ENCODE assay signal across 7 mouse cellular contexts in genomic region chr3:87174096-87174768, GRCm38 (mm10). TPM values are rescaled to one million over a fixed set of nuclear protein-coding genes. Genes with fewer than 3 reads are reported as not detected.
A peak's percentile ranks its signal among the peaks of the same experiment; 100 is the strongest.
DNase-seq lines count a peak whose midpoint lies in the region; ATAC-seq and TF ChIP-seq lines count a peak whose summit lies in the region.

TSS of gene Kirrel (minus strand) at chr3:87174747.

- H3K27me3 ChIP-seq in limb, embryonic 12.5 days, result no peaks in the 10 kb centered on the region
- H3K27me3 ChIP-seq in midbrain, embryonic 13.5 days, result 0 out of 2 replicates have a peak, but pooled peaks cover 4% of the 10 kb centered on the region
- no peaks in the 10 kb centered on the region for H3K27me3 ChIP-seq in testis, adult 2 months (ENCODE audit: control insufficient read depth, insufficient read depth, low read length)

- no peak for TF ChIP-seq CTCF in testis, adult 2 months (IDR thresholded peaks at IDR 0.05; ENCODE audit: control insufficient read depth, insufficient read depth, insufficient replicate concordance, low read depth, low read length)

- peak within 1 kb of the TSS; percentile 94 for H3K4me2 ChIP-seq in limb, embryonic 12.5 days
- peak within 1 kb of the TSS; percentile 76 for H3K4me2 ChIP-seq in midbrain, embryonic 13.5 days (replicated peaks)

- no peaks in the 10 kb centered on the region for H3K9me3 ChIP-seq in limb, embryonic 12.5 days
- H3K9me3 ChIP-seq in midbrain, embryonic 13.5 days, result no peaks in the 10 kb centered on the region

- peak; percentile 31 to 44; a peak in 3 of 4 replicates for ATAC-seq in hematopoietic stem cell, adult 5-6 weeks (replicated peaks in 1 of 2; ENCODE audit: insufficient read depth in 1 of 2, low FRiP score in 2 of 2, low TSS enrichment in 1 of 2, low read depth in 1 of 2, poor library complexity in 2 of 2, severe bottlenecking in 2 of 2)
- ATAC-seq in limb, embryonic 12.5 days (ENCODE audit: insufficient number of reproducible peaks, insufficient read depth, low FRiP score, low TSS enrichment, low read depth), result peak; percentile 84
- peak; percentile 88 for ATAC-seq in midbrain, embryonic 13.5 days

- H3K4me1 ChIP-seq in limb, embryonic 12.5 days (replicated peaks), result peaks cover 47% of the 10 kb centered on the region
- peaks cover 55% of the 10 kb centered on the region for H3K4me1 ChIP-seq in midbrain, embryonic 13.5 days (replicated peaks)
- peaks cover 24% of the 10 kb centered on the region for H3K4me1 ChIP-seq in testis, adult 2 months (ENCODE audit: control insufficient read depth, insufficient read depth, low read length)

- peak within 1 kb of the TSS; percentile 93 for H3K27ac ChIP-seq in limb, embryonic 12.5 days
- peak within 1 kb of the TSS; percentile 85 for H3K27ac ChIP-seq in midbrain, embryonic 13.5 days
- H3K27ac ChIP-seq in testis, adult 2 months (ENCODE audit: control insufficient read depth, insufficient read depth, low read depth, low read length), result no peak within 1 kb of the TSS

- peaks cover 5% of the 10 kb centered on the region; the same call in 1 of the 2 replicates for H3K36me3 ChIP-seq in limb, embryonic 12.5 days
- no peaks in the 10 kb centered on the region for H3K36me3 ChIP-seq in midbrain, embryonic 13.5 days
- H3K36me3 ChIP-seq in testis, adult 2 months (ENCODE audit: control insufficient read depth, insufficient read depth, low read length), result no peaks in the 10 kb centered on the region

- WGBS in limb, embryonic 12.5 days, result 0% methylated on average over 45 of the region's 45 CpGs
- 0% methylated on average over 45 of the region's 45 CpGs for WGBS in midbrain, embryonic 13.5 days

- H3K9ac ChIP-seq in limb, embryonic 12.5 days (replicated peaks), result peak within 1 kb of the TSS; percentile 90
- peak within 1 kb of the TSS; percentile 75 for H3K9ac ChIP-seq in midbrain, embryonic 13.5 days (replicated peaks)

- H3K4me3 ChIP-seq in limb, embryonic 12.5 days (replicated peaks), result peak within 1 kb of the TSS; percentile 63
- peak within 1 kb of the TSS; percentile 64 for H3K4me3 ChIP-seq in midbrain, embryonic 13.5 days (replicated peaks)
- H3K4me3 ChIP-seq in testis, adult 2 months (ENCODE audit: control insufficient read depth, low read depth, low read length), result peak within 1 kb of the TSS; percentile 67

- no peak for TF ChIP-seq POLR2A in testis, adult 2 months (IDR thresholded peaks at IDR 0.05; ENCODE audit: control insufficient read depth, low read depth, low read length)

- DNase-seq in R1 (ENCODE audit: low read depth, low spot score), result peak; percentile 95
- DNase-seq in brain, adult 2 months (ENCODE audit: low read depth, low spot score), result peak; percentile 74
- DNase-seq in forelimb bud, embryonic 11.5 days (ENCODE audit: low read depth, low spot score), result peak; percentile 82

RNA-seq across cellular contexts. Expression of gene Kirrel, which starts in this region (rescaled TPM):
- under 0.01 and 0.15 TPM in 2 replicates for total RNA-seq in hematopoietic stem cell, adult 5-6 weeks (2017)
- polyA plus RNA-seq in limb, embryonic 12.5 days (2016; fragmentation: Nextera tagmentation; extraction: Ambion mirVana), result 17.5 and 22.1 TPM in 2 replicates
- 8.4 and 10.1 TPM in 2 replicates for polyA plus RNA-seq in midbrain, embryonic 13.5 days (2015; fragmentation: Nextera tagmentation; extraction: Ambion mirVana)
- polyA plus RNA-seq in testis, adult 2 months (2012; rRNA removed), result 1.5 and 1.8 TPM in 2 replicates

Comparison
In these comparisons a context has a peak if more than half of its experiments do, and no peak if none do; other contexts are left out.
1. Peak in ATAC-seq in hematopoietic stem cell, adult 5-6 weeks; RNA of the gene not detected or under 1 TPM.
2. ATAC-seq: peak in every context shown above with its lines; median percentile 88 in midbrain, embryonic 13.5 days; 84 in limb, embryonic 12.5 days; 38 in hematopoietic stem cell, adult 5-6 weeks.